Comparison of ENCODE assay signal across 23 mouse cellular contexts in the genomic region with DNA sequence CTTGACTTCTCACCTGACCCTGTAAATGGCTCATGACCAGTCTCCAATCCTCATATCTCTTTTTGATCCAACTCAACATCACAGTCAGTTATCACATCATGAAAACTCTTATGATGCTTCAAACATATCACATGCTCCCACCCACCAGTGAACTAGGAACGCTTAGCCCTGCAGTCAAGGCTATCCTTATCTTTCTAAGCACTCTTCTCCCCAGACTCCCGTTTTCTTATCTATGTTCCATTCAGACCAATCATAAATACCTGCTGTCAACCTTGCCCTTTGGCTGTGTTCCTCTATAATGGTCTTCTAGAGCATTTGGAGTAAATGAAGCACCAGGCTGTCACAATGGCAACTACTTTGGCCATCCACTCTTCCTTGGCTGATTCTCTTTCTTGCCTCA.
DNase-seq lines count a peak whose midpoint lies in the region; ATAC-seq and TF ChIP-seq lines count a peak whose summit lies in the region.
"Had no signal": no experiment of that assay in that cellular context is flagged by ENCODE, and none has a peak within 500 bp of the region (broad histone marks: within the 10 kb centered on the region; RNA-seq: fewer than 3 reads in every experiment).

No protein-coding gene starts in this region.

- H3K36me3 ChIP-seq in intestine, embryonic 16.5 days (ENCODE audit: control insufficient read depth, insufficient read depth, low read length) = no peaks in the 10 kb centered on the region
- no peaks in the 10 kb centered on the region for H3K36me3 ChIP-seq in intestine, embryonic 15.5 days
- H3K36me3 ChIP-seq in MEL (ENCODE audit: control insufficient read depth in 1 of 2, insufficient read depth in 2 of 2, low read length in 2 of 2) = peaks cover 0 to 7% of the 10 kb centered on the region in 2 experiments; a peak in 2 of 4 replicates
- H3K36me3 ChIP-seq in intestine, postnatal 0 days (ENCODE audit: control insufficient read depth, insufficient read depth) = no peaks in the 10 kb centered on the region
- H3K36me3 ChIP-seq: G1E had no signal

- no peak overlapping the region for H3K4me2 ChIP-seq in intestine, embryonic 16.5 days (ENCODE audit: low read depth, low read length)
- H3K4me2 ChIP-seq in intestine, embryonic 15.5 days (replicated peaks) = no peak overlapping the region
- H3K4me2 ChIP-seq in intestine, postnatal 0 days (replicated peaks; ENCODE audit: low read depth) = no peak overlapping the region

- no peak for TF ChIP-seq POLR2A in MEL (IDR thresholded peaks at IDR 0.05; ENCODE audit: control insufficient read depth in 1 of 2, insufficient read depth in 1 of 2, low read depth in 1 of 2, low read length in 2 of 2, poor library complexity in 1 of 2)

- no peaks in the 10 kb centered on the region for H3K4me1 ChIP-seq in intestine, embryonic 16.5 days (ENCODE audit: control insufficient read depth, insufficient read depth, low read length)
- H3K4me1 ChIP-seq in intestine, embryonic 15.5 days (replicated peaks) = no peaks in the 10 kb centered on the region
- peaks cover 3 to 13% of the 10 kb centered on the region in 2 experiments; a peak in 2 of 4 replicates for H3K4me1 ChIP-seq in MEL (ENCODE audit: control insufficient read depth in 1 of 2, insufficient read depth in 2 of 2, low read length in 2 of 2)
- H3K4me1 ChIP-seq in intestine, postnatal 0 days (replicated peaks; ENCODE audit: control insufficient read depth, insufficient read depth, low read length) = no peaks in the 10 kb centered on the region

- no peak for TF ChIP-seq RAD21 in MEL (IDR thresholded peaks at IDR 0.05; ENCODE audit: low read depth, low read length)

- peak; percentile 10 for DNase-seq in MEL (ENCODE audit: low read depth, low spot score)
- no peak for DNase-seq in spleen, postnatal 14 days (ENCODE audit: low spot score in 2 of 2)
- no peak for DNase-seq in kidney, postnatal 25 days
- no peak for DNase-seq in adipocyte (ENCODE audit: low spot score)
- DNase-seq: adrenal gland, adult 2 months; adrenal gland, adult 8-10 months; adrenal gland, postnatal 10 days; adrenal gland, postnatal 14 days; adrenal gland, postnatal 25 days; adrenal gland, postnatal 36 days; B cell, adult 2 months; cerebellum, adult 11 months; cerebellum, adult 11-12 months; cerebellum, adult 18-20 months; cerebellum, adult 2 months had no signal

- H3K27ac ChIP-seq in intestine, embryonic 16.5 days (ENCODE audit: low read length) = peak overlapping the region; percentile 19; the same call in 1 of the 2 replicates
- H3K27ac ChIP-seq in intestine, embryonic 15.5 days = no peak overlapping the region
- no peak overlapping the region for H3K27ac ChIP-seq in MEL (ENCODE audit: control insufficient read depth, low read depth, low read length)
- peak overlapping the region; percentile 46; the same call in 1 of the 2 replicates for H3K27ac ChIP-seq in intestine, postnatal 0 days (ENCODE audit: low read depth, low read length)

- H3K79me2 ChIP-seq in MEL (ENCODE audit: control insufficient read depth, insufficient read depth, low read length, poor library complexity) = no peaks in the 10 kb centered on the region

- 45% methylated on average over 2 of the region's 2 CpGs for WGBS in intestine, embryonic 16.5 days
- WGBS in intestine, embryonic 15.5 days = 41% methylated on average over 2 of the region's 2 CpGs
- WGBS in intestine, postnatal 0 days = 37% methylated on average over 2 of the region's 2 CpGs

- no peaks in the 10 kb centered on the region for H3K27me3 ChIP-seq in intestine, embryonic 16.5 days (replicated peaks; ENCODE audit: control insufficient read depth, insufficient read depth, low read length)
- H3K27me3 ChIP-seq in intestine, embryonic 15.5 days (replicated peaks) = no peaks in the 10 kb centered on the region
- H3K27me3 ChIP-seq in MEL (ENCODE audit: control insufficient read depth in 1 of 2, insufficient read depth in 2 of 2, low read length in 2 of 2) = peaks cover 1 to 3% of the 10 kb centered on the region in 2 experiments; a peak in 1 of 4 replicates
- no peaks in the 10 kb centered on the region for H3K27me3 ChIP-seq in intestine, postnatal 0 days (replicated peaks; ENCODE audit: control insufficient read depth, insufficient read depth, low read length)
- H3K27me3 ChIP-seq: CH12.LX, Patski had no signal

- TF ChIP-seq CTCF in MEL (IDR thresholded peaks at IDR 0.05 in 2 of 3, conservative IDR thresholded peaks at IDR 0.05 in 1 of 3; ENCODE audit: control insufficient read depth in 1 of 3, insufficient read depth in 1 of 3, low read depth in 2 of 3, low read length in 3 of 3, poor library complexity in 1 of 3, severe bottlenecking in 1 of 3) = no peak
- TF ChIP-seq CTCF in intestine, postnatal 0 days (IDR thresholded peaks at IDR 0.05; ENCODE audit: low read depth) = no peak

- TF ChIP-seq EP300 in MEL (IDR thresholded peaks at IDR 0.05; ENCODE audit: low read depth in 1 of 2, low read length in 2 of 2) = peak; percentile 10 to 45; a peak in 2 of 4 replicates

- no peak overlapping the region for H3K4me3 ChIP-seq in intestine, embryonic 16.5 days (ENCODE audit: low read length)
- no peak overlapping the region for H3K4me3 ChIP-seq in intestine, embryonic 15.5 days (replicated peaks)
- no peak overlapping the region for H3K4me3 ChIP-seq in MEL (ENCODE audit: control insufficient read depth in 1 of 2, insufficient read depth in 1 of 2, low read depth in 2 of 2, low read length in 2 of 2)
- H3K4me3 ChIP-seq in intestine, postnatal 0 days (ENCODE audit: low read depth, low read length) = no peak overlapping the region

- H3K9ac ChIP-seq in intestine, embryonic 16.5 days (ENCODE audit: low read depth, low read length) = no peak overlapping the region
- H3K9ac ChIP-seq in intestine, embryonic 15.5 days = no peak overlapping the region
- H3K9ac ChIP-seq in MEL (ENCODE audit: control insufficient read depth, low read depth, low read length, poor library complexity, severe bottlenecking) = no peak overlapping the region
- H3K9ac ChIP-seq in intestine, postnatal 0 days (ENCODE audit: low read depth, low read length) = no peak overlapping the region

- peak; percentile 74 for ATAC-seq in intestine, embryonic 16.5 days
- no peak for ATAC-seq in intestine, embryonic 15.5 days
- ATAC-seq in intestine, postnatal 0 days = no peak; the same call in 1 of the 2 replicates
- ATAC-seq in megakaryocyte-erythroid progenitor cell, adult 5-6 weeks (replicated peaks; ENCODE audit: low FRiP score, low TSS enrichment, poor library complexity, severe bottlenecking) = peak; percentile 64; the same call in 1 of the 2 replicates
- ATAC-seq: activated CD4-positive, CD25-positive, alpha-beta regulatory T cell, adult 4 months; Patski had no signal

- no peaks in the 10 kb centered on the region for H3K9me3 ChIP-seq in intestine, embryonic 16.5 days (ENCODE audit: control insufficient read depth, low read length)
- no peaks in the 10 kb centered on the region for H3K9me3 ChIP-seq in intestine, embryonic 15.5 days
- H3K9me3 ChIP-seq in MEL (replicated peaks; ENCODE audit: insufficient read depth, low read length) = no peaks in the 10 kb centered on the region
- no peaks in the 10 kb centered on the region for H3K9me3 ChIP-seq in intestine, postnatal 0 days (ENCODE audit: control insufficient read depth)
- H3K9me3 ChIP-seq: G1E had no signal

TF ChIP-seq in MEL, 35 proteins besides CTCF, POLR2A, EP300 and RAD21:
- TF ChIP-seq ELF1 (IDR thresholded peaks at IDR 0.05; ENCODE audit: low read depth, low read length) = no peak
- no peak for TF ChIP-seq TCF12 (IDR thresholded peaks at IDR 0.05; ENCODE audit: low read depth, low read length)
- TF ChIP-seq GATA1 (IDR thresholded peaks at IDR 0.05; ENCODE audit: low read depth, low read length) = peak; percentile 61; the same call in 1 of the 2 replicates

Comparison
In these comparisons a context has a peak if more than half of its experiments do, and no peak if none do; other contexts are left out.
1. ATAC-seq: peak in intestine, embryonic 16.5 days (single experiment) and megakaryocyte-erythroid progenitor cell, adult 5-6 weeks (single experiment); none in intestine, embryonic 15.5 days (single experiment) and intestine, postnatal 0 days (single experiment).
2. H3K27ac ChIP-seq: peak in intestine, embryonic 16.5 days (single experiment) and intestine, postnatal 0 days (single experiment); none in intestine, embryonic 15.5 days (single experiment) and MEL (single experiment).